Mouse (Mus musculus) C2C12 (cell line): ENCODE data around the gene Aunip.

Experiments used
- CTCF ChIP-seq: IDR thresholded peaks from one replicate; pipeline ENCODE4 v1.5.1; 2011; ENCODE audit not compliant: control insufficient read depth, insufficient read depth, insufficient read length
- FOSL1 ChIP-seq: IDR thresholded peaks from one replicate; pipeline ENCODE4 v1.8.0; 2011; ENCODE audit warnings: mild to moderate bottlenecking, low read length; ENCODE audit not compliant: poor library complexity, insufficient read depth, severe bottlenecking
- MAX ChIP-seq: IDR thresholded peaks from one replicate; pipeline ENCODE4 v1.6.1; 2011; ENCODE audit warnings: mild to moderate bottlenecking, control low read depth
- MYOG ChIP-seq: IDR thresholded peaks from one replicate; pipeline ENCODE4 v1.6.1; 2011; ENCODE audit not compliant: control insufficient read depth, insufficient read length; ENCODE audit errors: extremely low read depth
- USF1 ChIP-seq: IDR thresholded peaks from one replicate; pipeline ENCODE4 v1.6.1; 2011; ENCODE audit warnings: low read depth, mild to moderate bottlenecking, control low read depth, moderate library complexity

DNA sequence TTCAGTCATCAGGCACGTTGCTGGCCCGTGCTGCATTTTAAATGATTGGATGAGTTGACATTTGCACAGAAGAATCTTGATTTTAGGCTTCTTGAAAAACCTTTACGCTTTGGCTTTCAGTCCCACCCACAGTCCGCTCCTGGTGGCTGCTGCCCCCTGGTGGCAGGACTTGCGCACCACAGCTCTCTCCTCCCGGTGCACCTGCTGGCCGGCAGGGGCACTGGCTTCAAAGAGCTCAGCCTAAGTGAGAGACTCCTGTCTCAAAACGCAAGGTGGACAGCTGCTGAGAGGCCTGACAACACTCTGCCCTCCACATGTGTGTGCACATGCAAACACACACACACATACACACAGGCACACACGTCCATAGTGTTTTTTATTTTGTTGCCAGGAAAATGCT lies 32.8 kb upstream of the Aunip start:
- TF ChIP-seq MAX (no peak), CTCF (peak; percentile 97), USF1 (no peak), MYOG (no peak), FOSL1 (no peak)
